Mouse (Mus musculus) layer of hippocampus, postnatal 36 days (tissue): ENCODE data around the gene Adnp. TPM values are rescaled to one million over a fixed set of nuclear protein-coding genes. Genes with fewer than 3 reads are reported as not detected.

Experiments used
- DNase-seq, 2 experiments: peaks; one replicate each; pipeline ENCODE4 v3.0.0; 2022
- total RNA-seq, 2 experiments: library from RNA; stranded (reverse); gene quantifications; 2 replicates each; pipeline ENCODE4 v1.2.3; 2021

Adnp gene
- 10 to 100 TPM; 84.3 to 90.6 TPM for total RNA-seq

GRCm38 (mm10) chr2:168206725-168207644 is at the start of gene Adnp:
TSS of gene Adnp (minus strand) at chr2:168207112.
- DNase-seq = peak; percentile 91 to 92

DNA sequence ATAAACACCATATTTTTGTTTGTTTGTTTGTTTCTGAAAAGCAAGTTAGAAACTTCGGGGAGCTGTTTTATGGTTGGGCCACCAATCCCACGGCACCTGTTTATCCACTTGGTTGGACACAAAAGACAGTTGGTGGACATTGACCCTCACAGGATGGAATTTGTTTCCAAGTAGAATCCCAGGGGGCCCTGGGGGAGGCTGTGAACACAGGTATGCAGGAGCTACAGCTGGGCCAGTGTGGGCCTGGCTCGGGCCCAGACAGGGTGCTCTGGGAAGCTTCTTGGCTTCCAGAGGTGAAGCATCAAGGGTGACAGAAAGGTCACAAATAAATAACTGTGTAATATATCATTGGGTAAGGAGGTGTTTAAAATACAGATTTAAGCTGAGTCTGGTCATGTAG is 49.6 kb upstream of the Adnp start:
- no peak for DNase-seq

DNA sequence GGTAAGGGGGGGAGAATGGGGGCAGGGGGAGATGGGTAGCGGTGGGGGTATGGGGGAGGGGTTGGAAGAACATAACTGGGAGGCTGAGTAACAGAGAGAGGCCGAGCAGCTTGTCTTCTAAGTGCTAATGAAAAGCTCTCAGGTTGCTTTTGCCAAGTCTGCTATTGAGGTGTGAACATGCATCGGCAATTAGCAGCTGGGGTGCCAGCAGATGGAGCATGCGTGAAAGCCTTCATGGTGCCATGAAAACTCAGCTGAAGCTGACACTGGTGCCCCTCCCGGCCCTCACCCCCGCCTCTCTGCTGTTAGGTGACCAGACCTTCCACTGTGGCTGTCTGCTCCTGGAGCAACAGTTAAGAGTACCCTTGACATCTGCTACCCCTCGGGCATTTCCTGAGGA is 46.9 kb upstream of the Adnp start:
- DNase-seq = no peak

- DNase-seq = no peak
Measured at GRCm38 (mm10) chr2:168252639-168253292, 45.9 kb upstream of the Adnp start.

- DNase-seq = peak; percentile 71 to 81
Measured at GRCm38 (mm10) chr2:168250270-168250669, 43.4 kb upstream of the Adnp start.

- DNase-seq = no peak
Measured at GRCm38 (mm10) chr2:168248856-168249245, 41.9 kb upstream of the Adnp start.

GRCm38 (mm10) chr2:168248167-168248855 is 41.4 kb upstream of the Adnp start:
- DNase-seq = no peak

DNA sequence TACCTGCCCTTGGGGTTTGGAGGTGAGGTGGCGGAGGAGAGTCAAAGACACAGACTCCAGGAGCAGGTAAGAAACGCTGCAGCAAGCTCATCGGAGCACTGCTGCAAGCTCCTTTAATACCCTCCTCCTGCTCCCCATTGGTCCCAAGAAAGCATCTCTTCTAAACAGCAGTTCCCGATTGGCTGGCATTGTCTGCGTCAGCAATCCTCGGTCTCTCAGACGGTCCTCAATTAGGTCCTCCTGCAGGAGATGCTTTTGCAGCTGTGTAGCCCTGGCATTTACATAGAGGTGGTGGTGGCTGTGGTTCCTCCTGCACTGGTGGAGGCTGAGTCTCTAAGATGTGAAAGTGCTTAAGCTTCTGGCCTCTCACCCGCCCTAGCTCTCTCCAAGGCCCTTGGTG is 38.7 kb upstream of the Adnp start:
- no peak for DNase-seq

DNA sequence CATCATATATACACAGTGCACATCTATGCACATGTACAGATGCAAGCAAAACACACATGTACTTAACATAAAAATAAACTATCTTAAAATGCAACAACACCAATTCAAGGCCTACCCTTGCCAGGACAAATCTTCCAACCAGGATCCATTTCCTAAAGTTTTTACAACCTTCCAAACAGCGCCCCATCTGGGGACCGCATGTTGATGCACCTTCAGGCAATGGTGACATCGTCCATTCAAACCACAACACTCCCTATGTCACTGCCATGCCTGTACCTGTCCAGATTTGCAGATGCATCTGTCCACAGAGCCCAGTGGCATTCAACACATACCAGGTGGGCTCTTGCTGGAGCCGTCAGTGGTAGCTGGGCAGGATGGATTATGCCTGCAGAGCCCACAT is 36.4 kb upstream of the Adnp start:
- DNase-seq = no peak

GRCm38 (mm10) chr2:168242841-168243240 is 35.9 kb upstream of the Adnp start:
- DNase-seq = no peak

GRCm38 (mm10) chr2:168238335-168238734 is 31.4 kb upstream of the Adnp start:
- DNase-seq = no peak

- DNase-seq = no peak
Measured at GRCm38 (mm10) chr2:168233286-168233685, 26.4 kb upstream of the Adnp start.

- DNase-seq = no peak
Measured at GRCm38 (mm10) chr2:168231471-168231829, 24.5 kb upstream of the Adnp start.

GRCm38 (mm10) chr2:168230773-168231470 is 24.0 kb upstream of the Adnp start:
- peak in 1 of 2 experiments; percentile 29 for DNase-seq

GRCm38 (mm10) chr2:168230026-168230728 is 23.3 kb upstream of the Adnp start, which contains the start of the genes Gm20716, Dpm1 and Mocs3:
TSS of gene Gm20716 (minus strand) at chr2:168230364.
TSS of gene Dpm1 (minus strand) at chr2:168230591.
TSS of gene Mocs3 (plus strand) at chr2:168230622.
- DNase-seq = peak; percentile 91 to 93

DNA sequence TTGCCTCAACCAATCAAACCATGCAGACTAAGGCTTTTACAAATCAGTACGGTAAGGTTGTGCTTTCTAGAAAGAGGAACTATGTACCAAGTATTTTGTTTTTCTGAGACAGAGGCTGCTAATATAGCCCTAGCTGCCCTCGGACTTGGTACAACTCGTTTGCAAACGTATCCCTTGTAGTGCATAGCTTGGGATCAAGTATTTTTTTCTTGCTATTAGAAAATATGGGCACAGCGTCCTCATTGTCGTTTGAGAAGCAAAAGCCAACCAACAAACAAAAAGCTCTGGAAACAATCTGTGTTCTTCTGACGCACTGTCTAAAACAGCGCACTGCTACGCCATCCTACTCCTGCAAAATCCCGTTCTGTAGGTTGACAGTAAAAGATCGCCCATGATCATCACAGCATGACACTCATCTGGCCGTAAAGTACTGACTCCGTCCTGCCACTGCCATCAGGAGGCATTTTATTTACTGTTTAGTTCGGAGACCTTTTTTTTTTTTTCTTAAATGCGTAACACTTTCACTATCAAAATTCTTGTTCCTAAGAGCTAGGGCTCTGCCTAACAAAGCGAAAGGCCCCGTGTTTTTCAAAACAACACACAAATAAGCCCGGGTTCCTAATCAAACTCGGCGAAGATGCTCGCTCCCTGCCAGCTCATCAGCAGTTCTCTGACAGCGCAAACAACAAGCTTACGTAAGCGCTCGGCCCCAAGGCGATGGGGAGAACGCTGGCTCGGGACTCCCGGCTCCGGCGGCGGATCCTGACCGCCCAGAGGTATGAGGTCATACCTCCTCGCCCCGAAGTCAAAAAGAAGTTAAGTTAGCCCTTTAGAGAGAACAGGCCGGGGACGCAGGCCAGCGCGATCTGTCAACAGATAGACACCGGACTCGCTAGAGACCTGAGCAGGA is 22.5 kb upstream of the Adnp start:
- DNase-seq = peak; percentile 56 to 63

GRCm38 (mm10) chr2:168223326-168223725 is 16.4 kb upstream of the Adnp start:
- no peak for DNase-seq

GRCm38 (mm10) chr2:168213788-168214397 is 7.0 kb upstream of the Adnp start:
- DNase-seq = no peak

DNA sequence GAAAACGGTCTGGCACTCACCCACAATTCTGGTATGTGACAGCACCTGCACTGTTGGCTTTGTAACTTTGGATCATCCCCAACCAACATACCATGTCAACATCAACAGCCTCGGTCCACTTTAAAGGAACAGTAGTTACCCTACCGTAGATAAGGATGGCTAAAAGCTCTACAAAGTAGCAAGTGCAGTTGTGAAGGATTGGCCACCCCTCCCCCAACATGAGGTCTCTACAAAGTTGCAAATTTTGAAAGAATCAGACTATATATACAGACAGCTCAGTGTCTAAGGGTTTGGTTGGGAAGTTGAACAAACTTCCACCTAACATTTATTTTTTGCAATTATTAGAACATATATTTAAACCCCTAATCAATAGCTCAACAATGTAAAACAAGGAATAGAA is 971 bp upstream of the Adnp start:
- DNase-seq = no peak
